Mouse (Mus musculus) lung, embryonic 16.5 days (tissue): ENCODE measurements around the gene Hpgds. TPM values are rescaled to one million over a fixed set of nuclear protein-coding genes. Genes with fewer than 3 reads are reported as not detected.

Experiments
- ATAC-seq: fragments of 200-750 bp; cut with Nextera tagmentation; 2 replicates; pipeline ENCODE4 v1.8.0; 2017; ENCODE audit warnings: low read depth, mild to moderate bottlenecking, moderate library complexity
- H3K27ac ChIP-seq: fragments of 300-500 bp; sonication (generic); 2 replicates; pipeline ENCODE4 v1.5.1; 2014; ENCODE audit warnings: mild to moderate bottlenecking, control low read depth, low read length
- H3K27me3 ChIP-seq: fragments of 300-500 bp; sonication (generic); 2 replicates; pipeline ENCODE4 v1.6.1; 2014; ENCODE audit warnings: low read depth, low read length, mixed read lengths; ENCODE audit not compliant: control insufficient read depth, insufficient read depth
- H3K36me3 ChIP-seq: fragments of 300-500 bp; sonication (generic); 2 replicates; pipeline ENCODE4 v1.6.1; 2014; ENCODE audit warnings: low read length; ENCODE audit not compliant: control insufficient read depth, insufficient read depth
- H3K4me1 ChIP-seq: fragments of 300-500 bp; sonication (generic); replicated peaks from 2 replicates; pipeline ENCODE4 v1.6.1; 2014; ENCODE audit warnings: low read length, mixed read lengths; ENCODE audit not compliant: control insufficient read depth, insufficient read depth
- H3K4me2 ChIP-seq: fragments of 300-500 bp; sonication (generic); 2 replicates; pipeline ENCODE4 v1.6.1; 2014; ENCODE audit warnings: low read depth, low read length, control low read depth
- H3K4me3 ChIP-seq: fragments of 300-500 bp; sonication (generic); 2 replicates; pipeline ENCODE4 v1.5.1; 2014; ENCODE audit warnings: mild to moderate bottlenecking, low read length, control low read depth
- H3K9ac ChIP-seq: fragments of 300-500 bp; sonication (generic); 2 replicates; pipeline ENCODE4 v1.6.1; 2014; ENCODE audit warnings: low read length, control low read depth
- H3K9me3 ChIP-seq: fragments of 300-500 bp; sonication (generic); 2 replicates; pipeline ENCODE4 v1.6.1; 2016; ENCODE audit warnings: low read length; ENCODE audit not compliant: control insufficient read depth
- WGBS: fragments of 180-500 bp; shearing (Covaris S2); extraction: QIAGEN DNeasy Blood & Tissue Kit; methylation state at CpG from one replicate; pipeline ENCODE4 v1.1.7; 2014; 5-methylcytosine and 5-hydroxymethylcytosine counted together
- polyA plus RNA-seq: library from polyadenylated mRNA; unstranded; fragments of >200 nt; fragmentation: Nextera tagmentation; extraction: Ambion mirVana; gene quantifications from 2 replicates; pipeline ENCODE4 v1.2.1, GENCODE M21; 2015

The Hpgds gene
- polyA plus RNA-seq, 1 experiment from 2014 or later: 3.5 TPM

GRCm38 (mm10) chr6:65075201-65075600 lies 69.5 kb downstream of the Hpgds start:
- Histone ChIP-seq H3K27me3 (no peaks in the 10 kb centered on the region), H3K9me3 (no peaks in the 10 kb centered on the region), H3K9ac (no peak overlapping the region), H3K4me3 (no peak overlapping the region), H3K36me3 (peaks cover 38% of the 10 kb centered on the region), H3K27ac (no peak overlapping the region), H3K4me2 (no peak overlapping the region), H3K4me1 (no peaks in the 10 kb centered on the region)
- WGBS: 66% methylated on average over 2 of the region's 2 CpGs
- ATAC-seq: no peak

Other genes with a start within 250 kb of the Hpgds start
- 61.8 and 64.8 TPM in 2 replicates for gene Smarcad1, start 102.3 kb downstream of the Hpgds start, polyA plus RNA-seq
- 0.28 and 0.50 TPM in 2 replicates for gene C130060K24Rik, start 236.2 kb upstream of the Hpgds start, polyA plus RNA-seq